11 mouse cellular contexts compared by ENCODE assay signal in the genomic region with DNA sequence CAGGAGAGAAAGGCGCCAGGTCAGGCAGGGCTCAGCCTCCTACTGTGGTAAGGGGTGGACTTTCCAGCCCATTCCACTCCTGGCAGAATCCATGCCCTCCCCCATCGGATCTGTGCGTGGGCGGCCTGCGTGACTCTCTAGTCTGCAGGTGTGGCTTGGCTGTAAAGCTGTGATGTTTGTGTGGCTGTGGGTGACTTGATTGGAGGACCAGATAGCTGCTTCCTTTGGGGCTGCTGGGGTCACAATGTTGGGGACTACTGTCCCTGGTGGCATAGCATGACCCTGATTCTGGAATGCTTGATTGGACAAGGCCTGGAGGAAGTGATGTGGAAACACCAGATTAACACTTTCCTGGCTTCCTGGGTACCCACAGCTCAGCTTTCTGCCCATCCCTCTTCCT. TPM values are rescaled to one million over a fixed set of nuclear protein-coding genes. Genes with fewer than 3 reads are reported as not detected.
A peak's percentile ranks its signal among the peaks of the same experiment; 100 is the strongest.
DNase-seq lines count a peak whose midpoint lies in the region; ATAC-seq and TF ChIP-seq lines count a peak whose summit lies in the region.
"Had no signal": no experiment of that assay in that cellular context is flagged by ENCODE, and none has a peak within 500 bp of the region (broad histone marks: within the 10 kb centered on the region; RNA-seq: fewer than 3 reads in every experiment).

No protein-coding gene starts in this region.

- H3K4me2 ChIP-seq in forebrain, embryonic 12.5 days, result peak overlapping the region; percentile 77
- H3K4me2 ChIP-seq in liver, embryonic 12.5 days, result no peak overlapping the region
- H3K4me2 ChIP-seq: heart, embryonic 11.5 days had no signal

- ATAC-seq in forebrain, embryonic 12.5 days (ENCODE audit: low FRiP score), result no peak
- ATAC-seq in neutrophil, adult 5-6 weeks (ENCODE audit: extremely low read depth, insufficient number of reproducible peaks, low FRiP score, poor library complexity, severe bottlenecking), result peak; percentile 4; the same call in 1 of the 2 replicates
- no peak for ATAC-seq in liver, embryonic 12.5 days
- ATAC-seq in megakaryocyte, adult 5-6 weeks (ENCODE audit: poor library complexity, severe bottlenecking), result no peak

- H3K4me1 ChIP-seq in forebrain, embryonic 12.5 days, result peaks cover 22% of the 10 kb centered on the region
- H3K4me1 ChIP-seq in liver, embryonic 12.5 days, result no peaks in the 10 kb centered on the region
- peaks cover 9% of the 10 kb centered on the region; the same call in 1 of the 2 replicates for H3K4me1 ChIP-seq in heart, embryonic 10.5 days

- no peaks in the 10 kb centered on the region for H3K27me3 ChIP-seq in forebrain, embryonic 12.5 days
- peaks cover 47% of the 10 kb centered on the region for H3K27me3 ChIP-seq in liver, embryonic 12.5 days (replicated peaks)
- peaks cover 54% of the 10 kb centered on the region for H3K27me3 ChIP-seq in heart, embryonic 10.5 days (ENCODE audit: insufficient read depth, poor library complexity, severe bottlenecking)

- TF ChIP-seq CTCF in layer of hippocampus, adult 2 months (conservative IDR thresholded peaks at IDR 0.05), result no peak

- DNase-seq in layer of hippocampus, adult 2 months (ENCODE audit: low spot score in 2 of 2), result no peak
- no peak for DNase-seq in layer of hippocampus, adult 9-10 months (ENCODE audit: low spot score)
- DNase-seq in left cerebral cortex, postnatal 36 days (ENCODE audit: low spot score in 2 of 2), result peak; percentile 53 to 63
- no peak for DNase-seq in heart, embryonic 10.5 days (ENCODE audit: low spot score)

- H3K36me3 ChIP-seq in forebrain, embryonic 12.5 days (replicated peaks), result no peaks in the 10 kb centered on the region
- no peaks in the 10 kb centered on the region for H3K36me3 ChIP-seq in liver, embryonic 12.5 days
- no peaks in the 10 kb centered on the region for H3K36me3 ChIP-seq in heart, embryonic 10.5 days

- WGBS in forebrain, embryonic 12.5 days, result 45% methylated on average over 5 of the region's 5 CpGs
- WGBS in liver, embryonic 12.5 days (ENCODE audit: insufficient replicate concordance), result 33% methylated on average over 5 of the region's 5 CpGs
- WGBS in heart, embryonic 10.5 days, result 33% methylated on average over 5 of the region's 5 CpGs

- peak overlapping the region; percentile 95 for H3K27ac ChIP-seq in layer of hippocampus, adult 2 months
- H3K27ac ChIP-seq in forebrain, embryonic 12.5 days, result no peak overlapping the region
- no peak overlapping the region for H3K27ac ChIP-seq in liver, embryonic 12.5 days
- H3K27ac ChIP-seq in heart, embryonic 10.5 days, result no peak overlapping the region
- H3K27ac ChIP-seq: kidney, postnatal 0 days had no signal

- H3K9ac ChIP-seq in forebrain, embryonic 12.5 days, result peak overlapping the region; percentile 93; the same call in 1 of the 2 replicates
- no peak overlapping the region for H3K9ac ChIP-seq in liver, embryonic 12.5 days

- no peaks in the 10 kb centered on the region for H3K9me3 ChIP-seq in forebrain, embryonic 12.5 days
- no peaks in the 10 kb centered on the region for H3K9me3 ChIP-seq in liver, embryonic 12.5 days (replicated peaks)
- H3K9me3 ChIP-seq in heart, embryonic 10.5 days, result no peaks in the 10 kb centered on the region

- intact Hi-C loops in left cerebral cortex, postnatal 36 days (cut with DNase I), result loop anchor here (5.0 to 10.0 kb wide), 2 partner anchors 74 to 174 kb away; a partner anchor contains a TSS

- H3K4me3 ChIP-seq in layer of hippocampus, adult 2 months, result peak overlapping the region; percentile 75
- H3K4me3 ChIP-seq in forebrain, embryonic 12.5 days (replicated peaks), result peak overlapping the region; percentile 69
- no peak overlapping the region for H3K4me3 ChIP-seq in liver, embryonic 12.5 days
- H3K4me3 ChIP-seq in heart, embryonic 10.5 days, result no peak overlapping the region

RNA-seq across cellular contexts. Expression of a gene that starts 1.2 kb away (rescaled TPM):
- 10 to 100 TPM; 24.8 TPM for total RNA-seq in layer of hippocampus, adult 2 months (2021)
- 2.5 and 2.8 TPM in 2 replicates for polyA plus RNA-seq in forebrain, embryonic 12.5 days (2016; fragmentation: Nextera tagmentation; extraction: Ambion mirVana)
- total RNA-seq in left cerebral cortex, postnatal 36 days (2021), result 10 to 100 TPM; 27.3 to 28.1 TPM
- not detected in 2 replicates for total RNA-seq in neutrophil, adult 5-6 weeks (2017)
- polyA plus RNA-seq in liver, embryonic 12.5 days (2016; fragmentation: Nextera tagmentation; extraction: Ambion mirVana), result 0.05 TPM in 1 of 2 replicates, not detected in the other
- total RNA-seq in megakaryocyte, adult 5-6 weeks (2015), result not detected in 2 replicates
- total RNA-seq in megakaryocyte, adult 5-6 weeks (2017), result not detected in 2 replicates
- polyA plus RNA-seq in heart, embryonic 10.5 days (2016; fragmentation: Nextera tagmentation; extraction: Ambion mirVana), result 0.20 TPM in 1 of 2 replicates, not detected in the other
- polyA plus RNA-seq: liver, embryonic 16.5 days had no signal

RNA-seq across cellular contexts. Expression of a gene that starts 17.1 kb away (rescaled TPM):
- not detected for total RNA-seq in layer of hippocampus, adult 2 months (2021)
- polyA plus RNA-seq in forebrain, embryonic 12.5 days (2016; fragmentation: Nextera tagmentation; extraction: Ambion mirVana), result not detected in 2 replicates
- total RNA-seq in left cerebral cortex, postnatal 36 days (2021), result not detected
- total RNA-seq in neutrophil, adult 5-6 weeks (2017), result 1.9 and 2.1 TPM in 2 replicates
- not detected in 2 replicates for polyA plus RNA-seq in liver, embryonic 12.5 days (2016; fragmentation: Nextera tagmentation; extraction: Ambion mirVana)
- total RNA-seq in megakaryocyte, adult 5-6 weeks (2015), result not detected in 2 replicates
- total RNA-seq in megakaryocyte, adult 5-6 weeks (2017), result not detected in 2 replicates
- not detected in 2 replicates for polyA plus RNA-seq in heart, embryonic 10.5 days (2016; fragmentation: Nextera tagmentation; extraction: Ambion mirVana)
- polyA plus RNA-seq: heart, embryonic 11.5 days; kidney, postnatal 0 days; liver, embryonic 16.5 days had no signal

RNA-seq across cellular contexts. Expression of a gene that starts 25.7 kb away (rescaled TPM):
- total RNA-seq in layer of hippocampus, adult 2 months (2021), result 1 to 10 TPM; 1.5 to 2.2 TPM
- 3.1 and 5.0 TPM in 2 replicates for polyA plus RNA-seq in forebrain, embryonic 12.5 days (2016; fragmentation: Nextera tagmentation; extraction: Ambion mirVana)
- total RNA-seq in left cerebral cortex, postnatal 36 days (2021), result 1 to 10 TPM; 2.2 to 2.6 TPM
- total RNA-seq in neutrophil, adult 5-6 weeks (2017), result 11.4 and 17.1 TPM in 2 replicates
- 1.2 and 2.3 TPM in 2 replicates for polyA plus RNA-seq in liver, embryonic 12.5 days (2016; fragmentation: Nextera tagmentation; extraction: Ambion mirVana)
- total RNA-seq in megakaryocyte, adult 5-6 weeks (2015), result 2.9 and 3.1 TPM in 2 replicates
- total RNA-seq in megakaryocyte, adult 5-6 weeks (2017), result 2.7 and 4.5 TPM in 2 replicates
- 1.4 and 1.5 TPM in 2 replicates for polyA plus RNA-seq in heart, embryonic 10.5 days (2016; fragmentation: Nextera tagmentation; extraction: Ambion mirVana)

RNA-seq across cellular contexts. Expression of a gene that starts 44.7 kb away (rescaled TPM):
- total RNA-seq in layer of hippocampus, adult 2 months (2021), result under 1 TPM in 1 of 2 experiments, not detected in 1; 0.90 TPM
- 0.47 TPM in 1 of 2 replicates, not detected in the other for polyA plus RNA-seq in forebrain, embryonic 12.5 days (2016; fragmentation: Nextera tagmentation; extraction: Ambion mirVana)
- 1 to 10 TPM in 1 of 2 experiments, not detected in 1; 1.7 TPM for total RNA-seq in left cerebral cortex, postnatal 36 days (2021)
- not detected in 2 replicates for total RNA-seq in neutrophil, adult 5-6 weeks (2017)
- 0.26 and 0.59 TPM in 2 replicates for polyA plus RNA-seq in liver, embryonic 12.5 days (2016; fragmentation: Nextera tagmentation; extraction: Ambion mirVana)
- not detected in 2 replicates for total RNA-seq in megakaryocyte, adult 5-6 weeks (2015)
- 1.8 and 3.1 TPM in 2 replicates for total RNA-seq in megakaryocyte, adult 5-6 weeks (2017)
- not detected in 2 replicates for polyA plus RNA-seq in heart, embryonic 10.5 days (2016; fragmentation: Nextera tagmentation; extraction: Ambion mirVana)
- polyA plus RNA-seq: heart, embryonic 11.5 days had no signal

RNA-seq across cellular contexts. Expression of a gene that starts 44.8 kb away (rescaled TPM):
- 10 to 100 TPM; 72.9 to 76.6 TPM for total RNA-seq in layer of hippocampus, adult 2 months (2021)
- 151 and 161 TPM in 2 replicates for polyA plus RNA-seq in forebrain, embryonic 12.5 days (2016; fragmentation: Nextera tagmentation; extraction: Ambion mirVana)
- 10 to 100 TPM; 50.8 to 60.6 TPM for total RNA-seq in left cerebral cortex, postnatal 36 days (2021)
- 36.3 and 42.4 TPM in 2 replicates for total RNA-seq in neutrophil, adult 5-6 weeks (2017)
- 238 and 249 TPM in 2 replicates for polyA plus RNA-seq in liver, embryonic 12.5 days (2016; fragmentation: Nextera tagmentation; extraction: Ambion mirVana)
- total RNA-seq in megakaryocyte, adult 5-6 weeks (2015), result 128 and 130 TPM in 2 replicates
- 201 and 203 TPM in 2 replicates for total RNA-seq in megakaryocyte, adult 5-6 weeks (2017)
- polyA plus RNA-seq in heart, embryonic 10.5 days (2016; fragmentation: Nextera tagmentation; extraction: Ambion mirVana), result 505 and 580 TPM in 2 replicates

Comparison
In these comparisons a context has a peak if more than half of its experiments do, and no peak if none do; other contexts are left out.
1. DNase-seq: peak in left cerebral cortex, postnatal 36 days (2 of 2); none in layer of hippocampus, adult 2 months (0 of 2), layer of hippocampus, adult 9-10 months (single experiment) and heart, embryonic 10.5 days (single experiment).
2. H3K4me3 ChIP-seq: peak in layer of hippocampus, adult 2 months (single experiment) and forebrain, embryonic 12.5 days (single experiment); none in liver, embryonic 12.5 days (single experiment) and heart, embryonic 10.5 days (single experiment).
3. RNA of a gene that starts 1.2 kb away (total RNA-seq): 27.3 to 28.1 TPM in left cerebral cortex, postnatal 36 days and 24.8 TPM in layer of hippocampus, adult 2 months; not detected in neutrophil, adult 5-6 weeks and not detected in megakaryocyte, adult 5-6 weeks; every median in the first group is over 10 times any median in the second.